Mouse (Mus musculus) R1 (cell line): Measurements from ENCODE around the gene Fam189b.
"Not testable (repeated sequence)": the region's sequence is repeated elsewhere in the genome, so short reads cannot be mapped to it uniquely, and the experiment has no call there.

ENCODE experiments used
- DNase-seq: peaks from one replicate; pipeline ENCODE4 v3.0.0-alpha.2; 2018; ENCODE audit warnings: low read depth, low spot score

Fam189b gene

GRCm38 (mm10) chr3:89202253-89203141 lies 19.6 kb downstream of the Fam189b start, which contains the start of gene Gba:
Gene Gba, plus strand, starts transcription at chr3:89202928.
- peak; percentile 95 for DNase-seq

DNA sequence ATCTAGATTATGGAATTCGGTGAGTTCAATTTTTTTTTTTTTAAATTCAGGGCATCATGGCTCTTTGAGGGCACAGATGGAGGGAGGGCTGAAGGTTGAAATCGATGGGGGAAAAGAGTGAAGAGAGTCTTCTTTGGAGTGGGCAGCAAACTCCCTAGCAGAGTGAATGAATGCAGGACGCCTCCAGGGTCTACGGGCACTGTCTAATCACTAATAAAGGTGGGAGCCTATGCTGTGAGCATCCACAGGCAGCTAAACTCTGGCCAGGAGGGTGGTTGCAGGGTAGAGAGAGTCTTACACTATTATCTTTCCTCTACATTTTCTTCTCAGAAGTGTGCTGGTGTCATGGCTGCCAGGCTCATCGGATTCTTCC lies 20.2 kb downstream of the Fam189b start:
- no peak for DNase-seq

- no peak for DNase-seq
These were observed 23.1 kb downstream of the Fam189b start for GRCm38 (mm10) chr3:89206079-89206478.

- no peak for DNase-seq
These were observed 23.8 kb downstream of the Fam189b start for GRCm38 (mm10) chr3:89206695-89207094.

DNA sequence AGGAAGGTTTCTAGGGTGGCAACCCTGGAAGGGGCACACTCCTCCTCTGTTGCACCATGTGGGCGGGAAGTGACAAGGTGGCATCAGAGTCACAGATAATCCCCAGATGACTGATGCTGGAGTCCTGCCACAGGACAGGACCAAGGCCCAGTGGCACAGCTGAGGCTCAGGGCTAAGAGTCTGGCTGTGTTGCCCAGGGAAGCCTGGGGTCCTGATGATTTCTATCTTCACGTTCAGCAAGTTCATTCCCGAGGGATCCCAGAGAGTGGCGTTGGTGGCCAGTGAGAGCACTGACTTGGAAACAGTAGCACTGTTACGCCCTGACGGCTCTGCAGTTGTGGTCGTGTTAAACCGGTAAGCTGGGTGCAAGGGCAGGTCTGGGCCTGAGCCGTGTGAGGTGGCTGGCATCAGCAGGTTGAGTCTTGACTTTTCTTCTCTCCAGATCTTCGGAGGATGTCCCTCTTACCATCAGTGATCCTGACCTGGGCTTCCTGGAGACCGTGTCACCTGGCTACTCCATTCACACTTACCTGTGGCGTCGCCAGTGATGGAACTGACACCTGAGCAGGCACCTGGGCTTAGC lies 25.2 kb downstream of the Fam189b start:
- no peak for DNase-seq

DNA sequence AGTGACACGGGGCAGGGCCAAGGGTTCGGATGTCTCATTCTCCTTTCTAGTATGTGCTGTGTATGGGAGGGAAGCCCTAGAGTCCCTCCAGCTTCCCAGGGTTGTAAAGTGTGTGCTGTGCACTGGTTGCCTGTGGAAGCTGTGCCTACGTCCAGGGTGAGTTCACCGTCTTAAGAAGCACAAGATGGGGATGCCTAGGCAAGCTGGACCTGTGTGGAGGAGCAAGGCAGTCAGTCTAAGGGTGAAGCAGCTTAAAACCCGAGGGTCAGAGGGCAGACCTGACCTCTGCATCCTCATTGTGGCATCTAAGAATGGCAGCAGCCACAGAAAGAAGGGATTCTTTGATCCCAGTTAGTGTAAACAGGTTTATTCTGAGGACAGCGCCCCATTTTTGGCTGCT lies 25.8 kb downstream of the Fam189b start:
- no peak for DNase-seq

DNA sequence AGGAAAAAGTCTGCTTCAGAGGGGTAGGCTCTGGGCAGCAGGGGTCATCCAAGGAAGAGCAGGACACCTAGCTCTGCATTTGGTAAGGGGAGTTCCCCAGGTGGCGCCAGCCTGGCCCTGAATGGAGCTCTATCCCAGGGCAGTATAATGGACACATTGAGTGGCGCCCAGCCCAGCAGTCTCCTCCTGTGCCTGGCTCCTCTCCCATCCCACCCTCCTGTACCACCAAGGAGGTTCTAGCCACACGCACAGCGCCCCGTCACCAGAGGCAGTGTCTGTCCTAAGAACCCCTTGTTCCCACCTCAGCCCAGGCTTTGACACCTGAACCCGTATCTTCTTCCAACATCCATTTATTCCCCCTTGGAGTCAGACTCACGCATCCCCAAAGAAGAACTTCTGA lies 26.8 kb downstream of the Fam189b start:
- no peak for DNase-seq

DNA sequence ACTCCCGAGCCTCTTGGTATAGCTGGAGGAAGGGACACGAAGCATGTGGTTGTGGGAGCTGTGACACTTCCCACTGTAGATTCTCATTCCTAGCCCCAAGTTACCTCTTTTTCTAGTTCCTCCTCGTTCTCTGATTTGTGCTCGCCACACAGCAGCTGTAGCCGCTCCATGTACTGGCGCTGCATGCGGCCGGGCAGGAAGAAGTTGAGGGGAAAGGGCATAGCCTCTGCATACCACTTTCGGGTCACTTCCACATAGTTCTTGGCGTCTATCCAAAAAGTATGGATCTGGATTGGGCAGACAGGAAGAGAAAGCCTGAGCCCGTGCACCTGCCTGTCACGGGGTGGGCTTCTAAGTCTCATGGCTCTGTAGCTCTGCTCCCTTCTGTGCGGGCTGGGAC lies 27.2 kb downstream of the Fam189b start:
- no peak for DNase-seq

GRCm38 (mm10) chr3:89210731-89211130 lies 27.8 kb downstream of the Fam189b start:
- no peak for DNase-seq

DNA sequence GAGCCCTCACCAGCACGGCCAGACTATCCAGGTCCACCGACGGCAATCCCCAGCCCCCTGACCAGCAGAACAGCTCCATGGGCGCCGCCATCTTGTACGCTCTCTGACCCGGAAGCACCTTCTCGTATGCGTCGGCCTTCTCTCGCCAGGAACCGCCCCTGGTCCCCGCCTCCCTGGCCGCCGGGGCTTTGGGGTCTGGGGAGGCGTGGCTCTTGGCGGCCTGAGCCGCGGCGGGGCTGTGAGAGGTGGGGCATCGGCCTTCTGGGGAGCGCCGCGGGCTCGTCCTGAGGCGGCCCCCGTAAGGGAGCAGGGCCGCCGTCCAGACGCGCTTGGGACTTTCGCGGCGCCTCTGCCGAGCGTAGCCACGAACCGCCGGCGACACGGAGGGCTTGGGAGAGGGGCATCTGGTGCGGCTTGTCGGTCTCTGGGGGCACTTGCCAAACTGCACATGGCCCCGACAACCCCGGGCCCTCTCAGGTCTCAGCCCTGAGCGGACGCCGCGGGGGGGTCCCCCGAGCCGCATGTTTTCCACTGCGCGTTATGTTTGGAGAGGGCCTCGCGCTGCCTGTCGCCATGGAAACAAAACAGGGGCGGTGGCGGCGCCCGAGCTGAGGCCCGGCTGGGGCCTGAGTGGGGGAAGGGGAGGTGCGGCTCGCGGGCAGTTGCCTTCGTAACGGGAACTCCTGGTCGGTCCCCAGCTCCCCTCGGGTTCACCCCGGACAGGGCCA lies 31.0 kb downstream of the Fam189b start:
- DNase-seq = peak; percentile 96

DNA sequence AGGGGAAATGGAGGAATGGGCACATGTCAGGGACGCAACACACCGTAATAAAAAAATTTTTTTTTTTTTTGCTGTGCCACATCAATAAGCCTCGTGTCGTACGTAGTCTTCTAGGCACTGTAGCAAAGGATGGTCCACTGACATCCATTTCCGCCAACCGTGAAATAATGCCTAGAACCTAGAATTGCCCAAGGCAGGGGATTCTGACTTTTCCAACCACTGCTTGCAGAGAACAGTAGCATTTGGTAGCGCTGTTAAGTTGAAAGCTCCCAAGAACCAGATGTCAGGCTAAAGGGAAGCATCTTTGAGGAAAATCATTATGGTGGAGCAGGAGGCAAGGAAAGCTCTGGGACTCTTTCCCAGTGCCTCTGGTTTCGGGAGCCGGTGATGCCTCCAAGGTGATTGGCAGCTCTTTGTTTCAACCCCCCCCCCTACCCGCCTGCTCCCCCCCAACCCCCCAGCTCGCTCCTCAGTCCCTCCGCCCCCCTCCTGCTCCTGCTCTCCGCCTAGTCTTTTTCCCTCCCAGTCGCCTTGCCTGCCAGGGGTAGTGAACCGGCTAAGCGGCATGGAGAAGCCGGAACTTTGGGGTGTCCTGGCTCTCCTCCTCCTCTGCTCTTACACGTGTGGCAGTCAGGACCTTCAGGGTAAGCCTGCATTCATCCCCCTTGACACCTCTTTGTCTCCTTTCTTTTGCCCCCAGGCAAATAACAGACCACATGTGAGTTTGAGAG lies 31.9 kb downstream of the Fam189b start, which contains the start of gene Thbs3:
Gene Thbs3, plus strand, starts transcription at position 500 of the 731 bp plus-strand sequence.
- DNase-seq = no peak

DNA sequence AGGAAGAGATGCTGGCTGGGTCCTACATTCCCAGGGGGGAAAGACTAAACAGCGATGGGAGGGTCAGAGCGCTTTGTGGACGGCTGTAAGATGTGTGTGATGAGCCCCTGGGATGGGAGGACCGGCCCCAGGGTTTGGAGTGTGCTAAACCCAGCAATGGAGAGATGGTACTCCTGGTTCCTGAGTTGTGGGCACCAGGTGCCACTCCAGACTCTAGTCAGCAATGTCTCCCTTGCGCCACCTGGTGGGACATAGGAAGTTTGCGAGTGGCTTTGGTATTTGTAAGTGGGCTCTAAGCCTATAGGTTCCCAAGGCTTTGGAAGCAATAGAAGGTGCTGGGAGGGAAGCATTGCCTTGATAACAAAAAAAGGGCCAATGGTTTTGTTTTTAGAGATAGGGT lies 32.9 kb downstream of the Fam189b start:
- peak; percentile 94 for DNase-seq

DNA sequence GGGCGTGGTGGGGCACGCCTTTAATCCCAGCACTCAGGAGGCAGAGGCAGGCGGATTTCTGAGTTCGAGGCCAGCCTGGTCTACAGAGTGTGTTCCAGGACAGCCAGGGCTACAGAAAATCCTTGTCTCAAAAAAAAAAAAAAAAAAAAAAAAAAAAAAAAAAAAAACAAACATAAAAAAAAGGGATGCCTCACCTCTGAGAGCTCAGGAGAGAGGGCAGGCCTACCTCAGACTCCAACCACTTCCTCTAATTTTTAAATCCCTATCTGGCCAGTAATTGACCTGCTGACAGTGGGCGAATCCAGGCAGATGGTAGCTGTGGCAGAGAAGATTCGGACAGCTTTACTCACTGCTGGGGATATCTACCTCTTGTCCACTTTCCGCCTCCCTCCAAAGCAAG lies 33.5 kb downstream of the Fam189b start:
- DNase-seq = not testable (repeated sequence)

GRCm38 (mm10) chr3:89218271-89218670 lies 35.3 kb downstream of the Fam189b start:
- DNase-seq = no peak

DNA sequence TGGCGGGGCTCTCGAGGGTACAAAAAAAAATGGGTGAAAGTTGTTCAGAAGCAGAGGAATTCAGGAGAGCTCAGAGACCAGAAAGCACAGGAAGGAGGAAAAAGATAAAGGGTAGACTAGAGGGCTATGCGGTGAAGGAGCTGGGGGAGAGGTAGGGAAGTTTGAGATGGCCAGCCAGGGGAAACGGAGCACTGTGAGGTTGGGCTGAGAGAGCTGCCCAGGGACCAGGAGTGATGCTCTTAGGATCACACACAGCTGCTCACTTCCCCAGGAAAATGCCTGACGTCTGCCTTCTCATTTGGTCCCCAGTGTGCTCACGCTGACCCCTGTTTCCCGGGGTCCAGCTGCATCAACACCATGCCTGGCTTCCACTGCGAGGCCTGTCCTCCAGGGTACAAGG lies 36.6 kb downstream of the Fam189b start:
- DNase-seq = no peak

GRCm38 (mm10) chr3:89221167-89221566 lies 38.2 kb downstream of the Fam189b start:
- no peak for DNase-seq

DNA sequence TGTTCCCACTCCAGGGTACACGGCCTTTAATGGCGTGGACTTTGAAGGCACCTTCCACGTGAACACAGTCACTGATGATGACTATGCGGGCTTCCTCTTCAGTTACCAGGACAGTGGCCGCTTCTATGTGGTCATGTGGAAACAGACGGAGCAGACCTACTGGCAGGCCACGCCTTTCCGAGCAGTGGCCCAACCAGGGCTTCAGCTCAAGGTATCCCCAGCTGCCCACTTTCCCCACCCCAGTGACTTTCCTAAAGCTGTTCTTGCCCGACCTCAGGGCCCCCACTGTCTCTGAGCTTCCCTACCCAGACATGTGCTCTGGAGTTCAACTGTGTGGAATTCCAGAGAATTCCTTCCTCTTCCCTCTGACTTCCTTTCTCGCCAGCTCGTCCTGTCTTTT lies 41.9 kb downstream of the Fam189b start:
- peak; percentile 56 for DNase-seq

DNA sequence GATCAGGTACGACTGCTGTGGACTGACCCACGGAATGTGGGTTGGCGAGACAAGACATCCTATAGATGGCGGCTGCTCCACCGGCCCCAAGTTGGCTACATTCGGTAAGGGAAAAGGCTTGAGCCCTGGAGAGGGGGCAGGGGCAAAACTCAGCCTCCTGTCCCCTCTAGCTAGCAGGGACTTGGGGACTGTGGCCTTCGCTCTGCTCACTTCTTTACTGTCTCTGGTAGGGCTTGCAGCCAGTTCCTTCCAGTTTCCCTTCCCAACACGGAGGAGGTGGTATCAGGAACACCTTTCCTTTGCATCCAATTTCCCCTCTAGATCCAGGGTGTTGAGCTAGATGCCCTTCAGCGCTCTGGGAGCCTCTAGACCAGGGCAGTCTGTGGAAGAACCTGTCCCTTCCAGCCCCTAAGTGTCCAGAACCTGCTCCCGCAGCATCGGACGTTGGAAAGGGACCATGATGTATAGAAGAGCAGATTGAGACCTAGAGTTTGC lies 42.4 kb downstream of the Fam189b start:
- DNase-seq = no peak

GRCm38 (mm10) chr3:89225918-89226317 lies 43.0 kb downstream of the Fam189b start:
- peak; percentile 99 for DNase-seq

GRCm38 (mm10) chr3:89226361-89226760 lies 43.4 kb downstream of the Fam189b start:
- no peak for DNase-seq

DNA sequence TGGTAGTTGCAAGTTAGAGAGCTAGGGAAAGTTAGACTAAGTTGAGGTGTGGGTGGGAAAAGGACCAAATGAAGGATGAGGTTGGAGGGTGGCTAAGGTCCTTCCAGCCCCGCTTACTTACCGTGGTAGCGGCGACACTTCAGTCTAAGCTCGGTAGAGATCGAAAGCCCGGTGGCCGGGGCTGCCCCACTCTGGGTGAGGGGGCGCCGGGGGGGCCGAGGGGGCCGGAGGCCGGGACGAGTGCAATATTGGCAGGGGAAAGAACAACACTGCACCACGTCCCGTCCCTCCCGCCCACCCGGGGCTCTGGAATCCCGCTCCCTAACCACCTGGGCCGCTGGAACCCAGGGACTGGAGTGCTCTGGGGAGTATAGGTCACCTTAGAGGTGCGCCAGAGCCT lies 44.0 kb downstream of the Fam189b start, which contains the start of gene Mtx1:
Gene Mtx1, minus strand, starts transcription at position 189 of the 400 bp plus-strand sequence.
- no peak for DNase-seq
